Mouse (Mus musculus): ENCODE results near the gene Myod1. TPM values are rescaled to one million over a fixed set of nuclear protein-coding genes. Genes with fewer than 3 reads are reported as not detected.
A peak's percentile ranks its signal among the peaks of the same experiment; 100 is the strongest.

The Myod1 gene
- polyA plus RNA-seq, 1 experiment from 2014 or later: 1.4 TPM

DNA sequence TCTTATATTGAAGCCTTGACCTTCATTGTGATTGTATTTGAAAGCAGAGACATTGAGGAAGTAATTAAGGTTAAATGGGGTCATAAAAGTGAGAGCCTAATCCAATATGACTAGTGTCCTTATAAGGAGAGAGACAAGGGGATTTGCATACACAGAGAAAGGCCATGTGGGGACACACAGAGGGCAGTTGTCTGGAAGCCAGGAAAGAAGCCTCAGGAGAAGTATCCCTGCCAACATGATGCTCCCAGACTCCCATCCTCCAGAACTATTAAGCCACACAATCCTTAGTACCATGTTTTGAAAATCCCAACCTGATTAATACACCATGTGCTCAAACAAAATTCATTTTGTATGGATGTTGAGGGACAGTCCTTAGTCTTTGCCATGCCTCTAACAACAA is 14.5 kb upstream of the Myod1 start:
- no peak for ATAC-seq (ENCODE audit: low FRiP score)

GRCm38 (mm10) chr7:46364154-46364553 is 12.1 kb upstream of the Myod1 start:
- H3K4me2 ChIP-seq: no peak overlapping the region
- no peaks in the 10 kb centered on the region for H3K4me1 ChIP-seq (replicated peaks)
- ATAC-seq (ENCODE audit: low FRiP score): no peak
- no peak overlapping the region for H3K9ac ChIP-seq
- no peak overlapping the region for H3K4me3 ChIP-seq
- no peak overlapping the region for H3K27ac ChIP-seq
- H3K9me3 ChIP-seq: no peaks in the 10 kb centered on the region
- no peaks in the 10 kb centered on the region for H3K36me3 ChIP-seq
- 49% methylated on average over 5 of the region's 5 CpGs for WGBS
- peaks cover 11% of the 10 kb centered on the region; the same call in 1 of the 2 replicates for H3K27me3 ChIP-seq

More for the DNA sequence above, 14.5 kb upstream of the Myod1 start:
- Histone ChIP-seq H3K27ac (no peak overlapping the region), H3K4me1 (replicated peaks) (no peaks in the 10 kb centered on the region), H3K9ac (no peak overlapping the region), H3K36me3 (no peaks in the 10 kb centered on the region), H3K4me3 (no peak overlapping the region), H3K27me3 (peaks cover 5% of the 10 kb centered on the region; the same call in 1 of the 2 replicates), H3K4me2 (no peak overlapping the region), H3K9me3 (no peaks in the 10 kb centered on the region)

DNA sequence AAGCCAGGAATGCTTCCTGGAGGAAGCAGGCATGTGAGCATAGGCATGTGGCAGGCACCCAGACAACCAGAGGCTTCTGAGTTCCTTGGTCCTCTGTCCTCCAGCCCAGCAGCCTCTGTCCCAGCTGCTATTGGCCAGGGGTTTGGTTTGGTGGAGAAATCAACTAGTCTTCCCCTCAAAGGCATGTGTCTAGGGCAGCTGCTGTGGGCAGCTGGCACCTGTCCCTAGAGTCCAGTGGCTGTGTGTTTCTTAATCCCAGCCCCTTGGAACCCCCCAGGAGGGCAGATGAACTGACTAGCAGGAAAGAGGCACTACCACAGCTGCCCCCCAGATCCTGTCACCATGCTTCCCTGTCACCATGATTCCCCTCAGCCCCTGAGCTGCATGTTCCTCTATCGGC is 10.5 kb upstream of the Myod1 start:
- Histone ChIP-seq H3K9ac (no peak overlapping the region), H3K4me3 (no peak overlapping the region), H3K4me1 (replicated peaks) (no peaks in the 10 kb centered on the region), H3K4me2 (no peak overlapping the region), H3K9me3 (no peaks in the 10 kb centered on the region), H3K36me3 (no peaks in the 10 kb centered on the region), H3K27me3 (peaks cover 13% of the 10 kb centered on the region; the same call in 1 of the 2 replicates), H3K27ac (no peak overlapping the region)
- no peak for ATAC-seq (ENCODE audit: low FRiP score)
- 89% methylated on average over 1 of the region's 1 CpGs for WGBS

DNA sequence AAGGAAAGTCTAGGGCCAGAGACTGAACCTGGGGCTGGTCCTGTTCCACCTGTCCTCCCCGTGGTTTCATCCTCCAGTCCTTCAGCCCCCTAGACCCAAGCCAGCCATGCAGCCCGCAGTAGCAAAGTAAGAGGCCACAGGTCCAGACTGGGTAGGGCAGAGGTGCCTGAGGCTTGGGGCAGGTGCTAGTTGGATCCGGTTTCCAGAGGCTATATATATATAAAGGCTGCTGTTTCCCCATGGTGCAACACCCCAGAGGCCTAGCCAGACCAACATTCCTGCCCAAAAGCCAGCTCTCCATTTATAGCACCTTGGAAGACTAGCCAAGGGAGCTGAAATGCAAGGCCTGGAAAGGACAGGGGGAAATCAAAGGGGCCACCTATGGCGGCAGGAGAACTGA is 5.2 kb upstream of the Myod1 start:
- Histone ChIP-seq H3K27me3 (peaks cover 49% of the 10 kb centered on the region), H3K36me3 (no peaks in the 10 kb centered on the region), H3K9me3 (no peaks in the 10 kb centered on the region), H3K4me1 (replicated peaks) (peaks cover 1% of the 10 kb centered on the region), H3K27ac (no peak overlapping the region), H3K9ac (no peak overlapping the region), H3K4me2 (no peak overlapping the region), H3K4me3 (no peak overlapping the region)
- 78% methylated on average over 4 of the region's 4 CpGs for WGBS
- no peak for ATAC-seq (ENCODE audit: low FRiP score)

DNA sequence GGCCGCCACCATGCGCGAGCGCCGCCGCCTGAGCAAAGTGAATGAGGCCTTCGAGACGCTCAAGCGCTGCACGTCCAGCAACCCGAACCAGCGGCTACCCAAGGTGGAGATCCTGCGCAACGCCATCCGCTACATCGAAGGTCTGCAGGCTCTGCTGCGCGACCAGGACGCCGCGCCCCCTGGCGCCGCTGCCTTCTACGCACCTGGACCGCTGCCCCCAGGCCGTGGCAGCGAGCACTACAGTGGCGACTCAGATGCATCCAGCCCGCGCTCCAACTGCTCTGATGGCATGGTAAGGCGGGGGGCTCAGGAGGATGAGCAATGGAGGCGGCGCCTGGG is 703 bp downstream of the Myod1 start:
- Histone ChIP-seq H3K4me3 (peak overlapping the region; percentile 30), H3K27ac (no peak overlapping the region), H3K9me3 (no peaks in the 10 kb centered on the region), H3K4me1 (replicated peaks) (peaks cover 32% of the 10 kb centered on the region), H3K27me3 (peaks cover 88% of the 10 kb centered on the region), H3K4me2 (peak overlapping the region; percentile 51), H3K9ac (peak overlapping the region; percentile 43; the same call in 1 of the 2 replicates), H3K36me3 (no peaks in the 10 kb centered on the region)
- ATAC-seq (ENCODE audit: low FRiP score): peak; percentile 37; the same call in 1 of the 2 replicates
- under 1% methylated on average over 33 of the region's 33 CpGs for WGBS

GRCm38 (mm10) chr7:46378123-46378522 is 1.8 kb downstream of the Myod1 start:
- Histone ChIP-seq H3K27me3 (peaks cover 81% of the 10 kb centered on the region), H3K9ac (0 out of 2 replicates have a peak overlapping the region, but pooled peaks have one; percentile 24), H3K36me3 (no peaks in the 10 kb centered on the region), H3K4me1 (replicated peaks) (peaks cover 32% of the 10 kb centered on the region), H3K4me3 (peak overlapping the region; percentile 23; the same call in 1 of the 2 replicates), H3K9me3 (no peaks in the 10 kb centered on the region), H3K4me2 (peak overlapping the region; percentile 43), H3K27ac (no peak overlapping the region)
- 3% methylated on average over 22 of the region's 22 CpGs for WGBS
- ATAC-seq (ENCODE audit: low FRiP score): no peak

GRCm38 (mm10) chr7:46378983-46379382 is 2.7 kb downstream of the Myod1 start:
- Histone ChIP-seq H3K36me3 (no peaks in the 10 kb centered on the region), H3K4me3 (no peak overlapping the region), H3K4me2 (no peak overlapping the region), H3K27me3 (peaks cover 74% of the 10 kb centered on the region), H3K27ac (no peak overlapping the region), H3K4me1 (replicated peaks) (peaks cover 32% of the 10 kb centered on the region), H3K9me3 (no peaks in the 10 kb centered on the region), H3K9ac (no peak overlapping the region)
- 9% methylated on average over 16 of the region's 16 CpGs for WGBS
- ATAC-seq (ENCODE audit: low FRiP score): no peak

DNA sequence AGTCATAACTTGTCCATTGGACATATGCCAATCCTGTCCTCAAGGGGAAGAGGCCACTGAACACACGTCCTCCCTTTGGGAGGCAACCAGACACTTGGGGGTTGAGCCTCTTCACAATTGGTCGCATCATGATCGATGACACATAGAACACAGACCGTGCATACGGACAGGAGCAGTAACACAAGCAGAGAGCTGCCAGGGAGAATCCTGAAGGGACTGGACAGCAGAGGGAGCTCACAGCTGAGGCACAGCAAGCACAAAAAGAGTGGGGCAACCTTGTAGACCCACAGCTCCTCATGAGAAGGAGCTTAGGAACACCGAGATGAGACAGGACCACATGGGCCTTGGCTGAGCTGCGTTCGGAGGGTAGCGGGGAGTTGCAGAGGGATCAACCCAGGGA is 4.4 kb downstream of the Myod1 start:
- H3K27ac ChIP-seq: no peak overlapping the region
- no peaks in the 10 kb centered on the region for H3K36me3 ChIP-seq
- no peak overlapping the region for H3K9ac ChIP-seq
- H3K4me2 ChIP-seq: no peak overlapping the region
- no peak for ATAC-seq (ENCODE audit: low FRiP score)
- H3K4me3 ChIP-seq: no peak overlapping the region
- WGBS: 71% methylated on average over 9 of the region's 9 CpGs
- peaks cover 32% of the 10 kb centered on the region for H3K4me1 ChIP-seq (replicated peaks)
- peaks cover 58% of the 10 kb centered on the region for H3K27me3 ChIP-seq
- H3K9me3 ChIP-seq: no peaks in the 10 kb centered on the region

- peaks cover 17% of the 10 kb centered on the region; the same call in 1 of the 2 replicates for H3K27me3 ChIP-seq
- no peak overlapping the region for H3K4me3 ChIP-seq
- no peaks in the 10 kb centered on the region for H3K4me1 ChIP-seq (replicated peaks)
- 93% methylated on average over 3 of the region's 3 CpGs for WGBS
- no peak overlapping the region for H3K4me2 ChIP-seq
- H3K36me3 ChIP-seq: no peaks in the 10 kb centered on the region
- ATAC-seq (ENCODE audit: low FRiP score): no peak
- H3K9ac ChIP-seq: no peak overlapping the region
- H3K27ac ChIP-seq: no peak overlapping the region
- no peaks in the 10 kb centered on the region for H3K9me3 ChIP-seq
Measured at GRCm38 (mm10) chr7:46387430-46387829, 11.2 kb downstream of the Myod1 start.

GRCm38 (mm10) chr7:46389456-46390085 is 13.3 kb downstream of the Myod1 start:
- H3K4me1 ChIP-seq (replicated peaks): peaks cover 9% of the 10 kb centered on the region
- H3K27me3 ChIP-seq: peaks cover 25% of the 10 kb centered on the region
- H3K9ac ChIP-seq: no peak overlapping the region
- no peaks in the 10 kb centered on the region for H3K36me3 ChIP-seq
- H3K9me3 ChIP-seq: no peaks in the 10 kb centered on the region
- no peak overlapping the region for H3K27ac ChIP-seq
- H3K4me3 ChIP-seq: no peak overlapping the region
- WGBS: 87% methylated on average over 10 of the region's 10 CpGs
- H3K4me2 ChIP-seq: no peak overlapping the region
- ATAC-seq (ENCODE audit: low FRiP score): no peak

DNA sequence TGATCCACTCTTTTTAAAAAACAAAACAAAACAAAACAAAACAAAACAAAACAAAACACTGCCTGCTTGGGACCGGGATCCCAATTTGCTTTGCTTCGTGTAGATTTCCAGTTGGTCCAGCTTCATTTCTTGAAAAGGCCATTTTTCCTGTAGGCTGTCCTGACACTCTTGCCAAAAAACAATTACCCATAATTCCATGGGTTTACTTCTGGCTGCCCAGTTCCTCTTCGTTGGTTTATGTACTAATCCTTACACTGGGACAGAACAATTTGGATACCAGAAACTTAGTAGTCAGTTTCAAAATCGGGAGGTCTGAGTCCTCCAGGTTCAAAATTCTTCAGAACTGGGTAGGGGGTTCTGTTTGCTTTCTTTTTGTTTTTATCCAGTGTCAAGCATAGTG is 14.0 kb downstream of the Myod1 start:
- no peak for ATAC-seq (ENCODE audit: low FRiP score)
- H3K4me1 ChIP-seq (replicated peaks): peaks cover 9% of the 10 kb centered on the region
- H3K27me3 ChIP-seq: peaks cover 31% of the 10 kb centered on the region
- H3K9me3 ChIP-seq: no peaks in the 10 kb centered on the region
- no peak overlapping the region for H3K4me3 ChIP-seq
- no peak overlapping the region for H3K4me2 ChIP-seq
- WGBS: 76% methylated on average over 4 of the region's 4 CpGs
- no peak overlapping the region for H3K9ac ChIP-seq
- no peaks in the 10 kb centered on the region for H3K36me3 ChIP-seq
- no peak overlapping the region for H3K27ac ChIP-seq

GRCm38 (mm10) chr7:46391701-46392100 is 15.4 kb downstream of the Myod1 start:
- no peaks in the 10 kb centered on the region for H3K9me3 ChIP-seq
- WGBS: 70% methylated on average over 5 of the region's 5 CpGs
- H3K4me3 ChIP-seq: no peak overlapping the region
- H3K4me1 ChIP-seq (replicated peaks): peaks cover 18% of the 10 kb centered on the region
- H3K36me3 ChIP-seq: no peaks in the 10 kb centered on the region
- ATAC-seq (ENCODE audit: low FRiP score): no peak
- H3K27ac ChIP-seq: no peak overlapping the region
- H3K9ac ChIP-seq: no peak overlapping the region
- no peak overlapping the region for H3K4me2 ChIP-seq
- peaks cover 36% of the 10 kb centered on the region for H3K27me3 ChIP-seq

GRCm38 (mm10) chr7:46393116-46393515 is 16.8 kb downstream of the Myod1 start:
- ATAC-seq (ENCODE audit: low FRiP score): peak; percentile 29; the same call in 1 of the 2 replicates
- WGBS: 0% methylated on average over 2 of the region's 2 CpGs

More at GRCm38 (mm10) chr7:46393116-46393515, 16.8 kb downstream of the Myod1 start:
- no peak overlapping the region for H3K4me3 ChIP-seq
- peaks cover 29% of the 10 kb centered on the region for H3K4me1 ChIP-seq (replicated peaks)
- no peak overlapping the region for H3K27ac ChIP-seq
- no peak overlapping the region for H3K4me2 ChIP-seq
- H3K27me3 ChIP-seq: peaks cover 47% of the 10 kb centered on the region
- H3K9me3 ChIP-seq: no peaks in the 10 kb centered on the region
- H3K36me3 ChIP-seq: no peaks in the 10 kb centered on the region
- H3K9ac ChIP-seq: no peak overlapping the region; the same call in 1 of the 2 replicates

Data from hindbrain, embryonic 13.5 days (tissue).